Mouse (Mus musculus) bone marrow, adult 2 months (tissue): ENCODE results near the gene Olfr229. TPM values are rescaled to one million over a fixed set of nuclear protein-coding genes. Genes with fewer than 3 reads are reported as not detected.
"Not testable (repeated sequence)": the region's sequence is repeated elsewhere in the genome, so short reads cannot be mapped to it uniquely, and the experiment has no call there.

Experiments
- H3K27ac ChIP-seq: fragments of 200-500 bp; 2 replicates; pipeline ENCODE4 v1.5.1; 2012; ENCODE audit warnings: low read depth, mild to moderate bottlenecking, control low read depth, inconsistent platforms, low read length; ENCODE audit not compliant: control insufficient read depth, poor library complexity, insufficient read depth
- H3K4me1 ChIP-seq: fragments of 200-500 bp; 2 replicates; pipeline ENCODE4 v1.6.1; 2011; ENCODE audit warnings: low read length; ENCODE audit not compliant: control insufficient read depth, insufficient read depth
- H3K4me3 ChIP-seq: fragments of 200-500 bp; replicated peaks from 2 replicates; pipeline ENCODE3; 2011; ENCODE audit warnings: mild to moderate bottlenecking, low read depth, low read length, control low read depth; ENCODE audit not compliant: control insufficient read depth
- CTCF ChIP-seq: fragments of 200-500 bp; IDR thresholded peaks from 2 replicates; pipeline ENCODE4 v1.5.1; 2011; ENCODE audit warnings: low read length, control low read depth; ENCODE audit not compliant: control insufficient read depth, insufficient read depth
- POLR2A ChIP-seq: fragments of 200-500 bp; IDR thresholded peaks from 2 replicates; pipeline ENCODE4 v1.6.1; 2011; ENCODE audit warnings: low read depth, mild to moderate bottlenecking, control low read depth, low read length, borderline replicate concordance; ENCODE audit not compliant: control insufficient read depth
- WGBS: fragments of 180-500 bp; shearing (Covaris S2); methylation state at CpG from one replicate; pipeline ENCODE4 v1.1.7; 2018; 5-methylcytosine and 5-hydroxymethylcytosine counted together
- polyA plus RNA-seq: library from polyadenylated mRNA; stranded (reverse); fragments of >200 nt; gene quantifications from 2 replicates; pipeline ENCODE4 v1.2.4, GENCODE M21; 2011; ENCODE audit warnings: low replicate concordance; ENCODE audit not compliant: missing spikeins, insufficient read depth, insufficient read length

Olfr229 gene
- not detected in 2 replicates for polyA plus RNA-seq

- Histone ChIP-seq H3K4me1 (no peaks in the 10 kb centered on the region), H3K4me3 (no peak within 1 kb of the TSS), H3K27ac (no peak within 1 kb of the TSS)
- 74% methylated on average over 2 of the region's 2 CpGs for WGBS
- TF ChIP-seq POLR2A: no peak
- TF ChIP-seq CTCF: no peak
Observed at GRCm38 (mm10) chr9:39907036-39907435, at the start of gene Olfr229. Gene Olfr229, plus strand, starts transcription at chr9:39907336.

DNA sequence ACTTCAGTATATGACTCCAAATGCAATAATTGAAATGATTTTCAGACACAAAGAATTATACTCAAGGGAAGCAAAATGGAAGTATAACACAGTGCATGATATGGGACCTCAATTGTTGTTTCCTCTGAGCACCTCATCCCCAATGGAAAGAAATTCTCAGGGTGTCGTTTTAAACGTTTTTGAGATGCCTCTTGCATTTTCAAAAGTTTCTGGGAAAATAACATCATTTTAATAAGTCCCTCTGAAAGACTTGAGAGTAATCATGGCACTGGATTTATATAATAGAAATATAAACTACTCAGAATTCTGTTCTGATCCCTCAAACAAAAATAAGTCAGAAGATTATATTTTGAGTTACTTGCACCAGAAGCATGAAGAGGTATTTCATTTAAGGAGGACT is 41.0 kb upstream of the Olfr229 start, which contains the start of gene Olfr972:
Gene Olfr972, plus strand, starts transcription at position 301 of the 400 bp plus-strand sequence.
- Histone ChIP-seq H3K4me1 (no peaks in the 10 kb centered on the region), H3K27ac (no peak within 1 kb of the TSS), H3K4me3 (no peak within 1 kb of the TSS)
- TF ChIP-seq CTCF: no peak
- no peak for TF ChIP-seq POLR2A
- 52% methylated on average over 2 of the region's 2 CpGs for WGBS

DNA sequence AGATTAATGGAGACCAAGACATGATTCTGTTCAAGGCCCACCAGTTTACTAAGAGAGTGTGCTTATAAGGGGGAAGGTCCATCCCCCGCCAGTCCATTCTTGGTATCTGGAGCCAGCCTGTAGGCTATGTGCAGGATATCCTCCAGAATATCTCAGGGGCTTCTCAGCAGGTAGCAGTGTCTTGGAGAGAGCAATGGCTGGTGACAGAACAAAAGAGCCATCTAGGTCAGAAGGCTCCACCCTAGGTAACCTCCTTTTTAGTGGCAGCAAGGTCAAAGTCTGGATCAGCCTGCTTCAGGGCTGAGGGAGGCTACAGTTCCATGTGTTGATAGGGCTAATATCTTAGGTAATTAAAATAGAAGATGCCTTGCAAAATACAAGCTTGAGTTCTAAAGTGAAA is 35.1 kb upstream of the Olfr229 start:
- H3K4me3 ChIP-seq, H3K27ac ChIP-seq, H3K4me1 ChIP-seq: not testable (repeated sequence)
- 56% methylated on average over 1 of the region's 1 CpGs for WGBS

DNA sequence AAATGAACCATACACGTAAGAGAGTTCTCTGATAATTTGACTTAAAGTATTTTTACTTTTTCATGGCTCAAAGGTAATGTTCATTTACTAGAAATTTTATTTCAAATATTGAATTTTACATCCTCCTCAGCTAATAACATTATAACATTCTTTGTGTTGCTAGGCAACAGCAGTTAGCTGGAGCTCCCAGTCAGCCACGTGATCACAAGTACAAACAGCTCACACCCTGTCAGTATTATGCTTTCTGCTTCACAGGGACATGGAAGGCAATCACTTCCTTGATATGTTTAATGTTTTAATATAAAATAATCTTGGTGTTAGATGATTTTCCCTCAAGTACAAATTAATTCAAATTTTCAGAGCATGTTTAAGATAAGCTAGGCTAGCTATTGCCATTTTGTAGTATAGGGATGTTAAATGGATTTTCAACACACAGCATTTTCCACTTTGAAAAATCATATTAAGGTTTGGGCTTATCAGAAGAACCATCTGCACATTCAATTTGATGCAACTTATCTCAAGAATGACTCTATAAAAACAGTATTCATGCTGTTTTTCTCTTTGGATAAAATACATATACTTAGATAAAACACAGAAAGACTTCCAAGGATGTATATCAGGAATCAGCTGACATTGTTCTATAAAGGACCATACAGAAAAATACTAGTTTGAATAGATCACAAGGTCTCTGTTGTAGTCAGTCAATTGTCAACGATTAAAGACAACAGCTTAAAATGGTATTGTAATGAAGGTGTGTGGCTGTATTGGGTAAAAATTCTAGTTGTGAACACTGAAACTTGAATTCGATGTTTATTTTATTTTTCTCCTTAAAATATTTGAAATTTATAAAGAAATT is 29.4 kb upstream of the Olfr229 start:
- not testable (repeated sequence) for H3K27ac ChIP-seq, H3K4me1 ChIP-seq, H3K4me3 ChIP-seq
- no CpG with 5 or more reads among the region's 4 CpGs for WGBS

DNA sequence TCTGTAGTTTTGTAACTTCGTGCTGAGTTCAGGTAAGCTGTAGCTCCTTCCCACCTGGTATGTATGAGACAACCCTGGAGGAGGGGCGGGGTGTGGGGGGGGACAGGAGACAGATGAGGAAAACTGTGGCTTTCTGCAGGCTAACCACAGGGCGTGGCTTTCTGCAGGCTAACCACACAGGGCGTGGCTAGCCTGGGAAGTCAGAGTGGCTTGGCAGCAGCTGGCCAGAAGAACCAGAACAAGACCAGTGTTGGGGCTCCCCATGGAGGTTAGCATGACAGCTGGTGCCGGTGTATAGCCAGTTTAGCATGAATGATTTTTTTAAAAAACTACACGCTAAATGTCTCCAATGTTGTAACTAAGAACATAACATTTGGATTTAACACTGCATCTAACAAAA is 2.0 kb upstream of the Olfr229 start:
- TF ChIP-seq CTCF (no peak), POLR2A (no peak)
- H3K4me1 ChIP-seq: no peaks in the 10 kb centered on the region
- 2% methylated on average over 6 of the region's 6 CpGs for WGBS
- no peak overlapping the region for H3K27ac ChIP-seq
- H3K4me3 ChIP-seq: no peak overlapping the region

DNA sequence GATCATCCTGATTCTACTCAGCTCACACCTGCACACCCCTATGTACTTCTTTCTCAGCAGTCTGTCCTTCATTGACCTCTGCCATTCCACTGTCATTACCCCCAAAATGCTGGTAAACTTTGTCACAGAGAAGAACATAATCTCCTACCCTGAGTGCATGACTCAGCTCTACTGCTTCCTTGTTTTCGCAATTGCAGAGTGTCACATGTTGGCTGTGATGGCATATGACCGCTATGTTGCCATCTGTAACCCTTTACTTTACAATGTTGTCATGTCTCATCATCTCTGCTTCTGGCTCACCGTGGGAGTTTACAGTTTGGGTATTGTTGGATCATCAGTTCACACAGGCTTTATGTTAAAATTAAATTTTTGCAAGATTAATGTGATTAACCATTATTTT is 2.8 kb downstream of the Olfr229 start:
- Histone ChIP-seq H3K4me1 (no peaks in the 10 kb centered on the region), H3K4me3 (no peak overlapping the region), H3K27ac (no peak overlapping the region)
- TF ChIP-seq CTCF: no peak
- TF ChIP-seq POLR2A: no peak
- 20% methylated on average over 3 of the region's 3 CpGs for WGBS

DNA sequence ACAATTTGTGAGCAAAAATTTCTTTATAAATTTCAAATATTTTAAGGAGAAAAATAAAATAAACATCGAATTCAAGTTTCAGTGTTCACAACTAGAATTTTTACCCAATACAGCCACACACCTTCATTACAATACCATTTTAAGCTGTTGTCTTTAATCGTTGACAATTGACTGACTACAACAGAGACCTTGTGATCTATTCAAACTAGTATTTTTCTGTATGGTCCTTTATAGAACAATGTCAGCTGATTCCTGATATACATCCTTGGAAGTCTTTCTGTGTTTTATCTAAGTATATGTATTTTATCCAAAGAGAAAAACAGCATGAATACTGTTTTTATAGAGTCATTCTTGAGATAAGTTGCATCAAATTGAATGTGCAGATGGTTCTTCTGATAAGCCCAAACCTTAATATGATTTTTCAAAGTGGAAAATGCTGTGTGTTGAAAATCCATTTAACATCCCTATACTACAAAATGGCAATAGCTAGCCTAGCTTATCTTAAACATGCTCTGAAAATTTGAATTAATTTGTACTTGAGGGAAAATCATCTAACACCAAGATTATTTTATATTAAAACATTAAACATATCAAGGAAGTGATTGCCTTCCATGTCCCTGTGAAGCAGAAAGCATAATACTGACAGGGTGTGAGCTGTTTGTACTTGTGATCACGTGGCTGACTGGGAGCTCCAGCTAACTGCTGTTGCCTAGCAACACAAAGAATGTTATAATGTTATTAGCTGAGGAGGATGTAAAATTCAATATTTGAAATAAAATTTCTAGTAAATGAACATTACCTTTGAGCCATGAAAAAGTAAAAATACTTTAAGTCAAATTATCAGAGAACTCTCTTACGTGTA is 21.1 kb downstream of the Olfr229 start:
- not testable (repeated sequence) for H3K27ac ChIP-seq, H3K4me1 ChIP-seq, H3K4me3 ChIP-seq
- WGBS: no CpG with 5 or more reads among the region's 4 CpGs

- not testable (repeated sequence) for H3K4me1 ChIP-seq, H3K27ac ChIP-seq, H3K4me3 ChIP-seq
- 70% methylated on average over 1 of the region's 1 CpGs for WGBS
Observed at GRCm38 (mm10) chr9:39928837-39929236, 21.7 kb downstream of the Olfr229 start.

GRCm38 (mm10) chr9:39937201-39937600 is 30.1 kb downstream of the Olfr229 start, which contains the start of gene Olfr974:
Gene Olfr974, plus strand, starts transcription at chr9:39937501.
- Histone ChIP-seq H3K4me1 (no peaks in the 10 kb centered on the region), H3K27ac (no peak within 1 kb of the TSS), H3K4me3 (no peak within 1 kb of the TSS)
- WGBS: 81% methylated on average over 1 of the region's 1 CpGs
- TF ChIP-seq CTCF (no peak), POLR2A (no peak)
